8 mouse cellular contexts compared by ENCODE assay signal in genomic region chr12:84147954-84148621, GRCm38 (mm10). TPM values are rescaled to one million over a fixed set of nuclear protein-coding genes. Genes with fewer than 3 reads are reported as not detected.
DNase-seq lines count a peak whose midpoint lies in the region; ATAC-seq and TF ChIP-seq lines count a peak whose summit lies in the region.

Gene Pnma1 (minus strand): TSS chr12:84148489.

- peak within 1 kb of the TSS; percentile 65 for H3K4me3 ChIP-seq in cortical plate, adult 2 months (ENCODE audit: insufficient read depth, low read length)
- peak within 1 kb of the TSS; percentile 66 for H3K4me3 ChIP-seq in hindbrain, embryonic 16.5 days (ENCODE audit: low read length)

- peak within 1 kb of the TSS; percentile 57 for H3K27ac ChIP-seq in cortical plate, adult 2 months (ENCODE audit: insufficient read depth, low read length)
- peak within 1 kb of the TSS; percentile 73 for H3K27ac ChIP-seq in hindbrain, embryonic 16.5 days (ENCODE audit: low read depth, low read length)

- peak; percentile 43 for ATAC-seq in activated CD4-positive, CD25-positive, alpha-beta regulatory T cell, adult 4 months
- peak; percentile 94 for ATAC-seq in hindbrain, embryonic 16.5 days

- DNase-seq in gastrocnemius, adult 8-10 months (ENCODE audit: low spot score in 2 of 2), result peak; percentile 41 to 56
- DNase-seq in left cerebral cortex, adult 8-10 months (ENCODE audit: low spot score in 2 of 2), result peak; percentile 52 to 77
- DNase-seq in lung, postnatal 4 days, result peak; percentile 76 to 81
- peak; percentile 65 for DNase-seq in retina, postnatal 7 days (ENCODE audit: low read depth, low spot score)
- DNase-seq in thymus, postnatal 4 days, result peak; percentile 75

- peak within 1 kb of the TSS; percentile 86 for H3K4me2 ChIP-seq in hindbrain, embryonic 16.5 days (ENCODE audit: low read length)

- H3K9ac ChIP-seq in hindbrain, embryonic 16.5 days (ENCODE audit: low read depth, low read length), result peak within 1 kb of the TSS; percentile 79

- 0 out of 2 replicates have a peak, but pooled peaks have one; percentile 6 for TF ChIP-seq CTCF in cortical plate, adult 2 months (IDR thresholded peaks at IDR 0.05; ENCODE audit: extremely low read depth, insufficient read depth, low read length)

- H3K27me3 ChIP-seq in hindbrain, embryonic 16.5 days (replicated peaks; ENCODE audit: control insufficient read depth, insufficient read depth, low read length), result no peaks in the 10 kb centered on the region

- H3K4me1 ChIP-seq in cortical plate, adult 2 months (ENCODE audit: control insufficient read depth, insufficient read depth, low read length), result no peaks in the 10 kb centered on the region; the same call in 1 of the 2 replicates
- peaks cover 4% of the 10 kb centered on the region for H3K4me1 ChIP-seq in hindbrain, embryonic 16.5 days (ENCODE audit: control insufficient read depth, insufficient read depth, low read depth, low read length)

- no peaks in the 10 kb centered on the region for H3K36me3 ChIP-seq in hindbrain, embryonic 16.5 days (ENCODE audit: control insufficient read depth, insufficient read depth, low read length)

- TF ChIP-seq POLR2A in cortical plate, adult 2 months (IDR thresholded peaks at IDR 0.05; ENCODE audit: extremely low read depth, insufficient read depth, low read length), result peak; percentile 35; the same call in 1 of the 2 replicates

- H3K9me3 ChIP-seq in hindbrain, embryonic 16.5 days (ENCODE audit: control insufficient read depth, low read length), result no peaks in the 10 kb centered on the region

- under 1% methylated on average over 50 of the region's 50 CpGs for WGBS in hindbrain, embryonic 16.5 days

RNA-seq across cellular contexts. Expression of gene Pnma1, which starts in this region (rescaled TPM):
- not detected for polyA plus RNA-seq in activated CD4-positive, CD25-positive, alpha-beta regulatory T cell, adult 4 months (2017; shearing (Covaris generic))
- 3.0 and 3.7 TPM in 2 replicates for polyA plus RNA-seq in cortical plate, adult 2 months (2012; rRNA removed)
- total RNA-seq in gastrocnemius, adult 8-10 months (2022), result under 1 TPM in 3 of 4 experiments, not detected in 1; 0.10 to 0.17 (median 0.16) TPM
- polyA plus RNA-seq in hindbrain, embryonic 16.5 days (2015; fragmentation: Nextera tagmentation; extraction: Ambion mirVana), result 4.7 and 4.8 TPM in 2 replicates
- 1 to 10 TPM; 5.1 to 6.3 (median 5.8) TPM for total RNA-seq in left cerebral cortex, adult 8-10 months (2022)

Comparison
In these comparisons a context has a peak if more than half of its experiments do, and no peak if none do; other contexts are left out.
1. Peak in every context shown above with its lines: DNase-seq, ATAC-seq, H3K4me3 ChIP-seq and H3K27ac ChIP-seq.
2. RNA of gene Pnma1 (total RNA-seq): 5.1 to 6.3 TPM in left cerebral cortex, adult 8-10 months; 0.10 to 0.17 TPM in gastrocnemius, adult 8-10 months; every median in the first group is over 4 times any median in the second.
3. Peak in ATAC-seq in activated CD4-positive, CD25-positive, alpha-beta regulatory T cell, adult 4 months; RNA of the gene not detected or under 1 TPM.
4. Peak in DNase-seq in gastrocnemius, adult 8-10 months; RNA of the gene not detected or under 1 TPM.